Mouse (Mus musculus) neural tube, embryonic 14.5 days (tissue): ENCODE data around the gene Il11ra1. TPM values are rescaled to one million over a fixed set of nuclear protein-coding genes. Genes with fewer than 3 reads are reported as not detected.

Experiments
- ATAC-seq: fragments of 200-750 bp; cut with Nextera tagmentation; 2 replicates; pipeline ENCODE4 v1.8.0; 2017; ENCODE audit warnings: low read depth, mild to moderate bottlenecking, moderate TSS enrichment, moderate library complexity
- H3K27ac ChIP-seq: fragments of 300-500 bp; sonication (generic); 2 replicates; pipeline ENCODE4 v1.5.1; 2014; ENCODE audit warnings: low read depth, mild to moderate bottlenecking, control low read depth, low read length, moderate library complexity, mixed read lengths
- H3K27me3 ChIP-seq: fragments of 300-500 bp; sonication (generic); 2 replicates; pipeline ENCODE4 v1.6.1; 2014; ENCODE audit warnings: low read length; ENCODE audit not compliant: control insufficient read depth, insufficient read depth
- H3K36me3 ChIP-seq: fragments of 300-500 bp; sonication (generic); 2 replicates; pipeline ENCODE4 v1.6.1; 2014; ENCODE audit warnings: low read length, mixed read lengths; ENCODE audit not compliant: control insufficient read depth, insufficient read depth
- H3K4me1 ChIP-seq: fragments of 300-500 bp; sonication (generic); 2 replicates; pipeline ENCODE4 v1.6.1; 2014; ENCODE audit warnings: low read length; ENCODE audit not compliant: control insufficient read depth, insufficient read depth
- H3K4me2 ChIP-seq: fragments of 300-500 bp; sonication (generic); 2 replicates; pipeline ENCODE4 v1.6.1; 2014; ENCODE audit warnings: mild to moderate bottlenecking, low read depth, low read length, control low read depth
- H3K4me3 ChIP-seq: fragments of 300-500 bp; sonication (generic); 2 replicates; pipeline ENCODE4 v1.5.1; 2014; ENCODE audit warnings: low read depth, low read length, control low read depth, mixed read lengths
- H3K9ac ChIP-seq: fragments of 300-500 bp; sonication (generic); replicated peaks from 2 replicates; pipeline ENCODE4 v1.6.1; 2014; ENCODE audit warnings: low read depth, mild to moderate bottlenecking, control low read depth, low read length, mixed read lengths
- H3K9me3 ChIP-seq: fragments of 300-500 bp; sonication (generic); 2 replicates; pipeline ENCODE4 v1.6.1; 2016; ENCODE audit warnings: low read length; ENCODE audit not compliant: control insufficient read depth
- WGBS: fragments of 180-500 bp; shearing (Covaris S2); extraction: QIAGEN DNeasy Blood & Tissue Kit; methylation state at CpG from one replicate; pipeline ENCODE4 v1.1.7; 2014; 5-methylcytosine and 5-hydroxymethylcytosine counted together
- polyA plus RNA-seq: library from polyadenylated mRNA; unstranded; fragments of >200 nt; fragmentation: Nextera tagmentation; extraction: Ambion mirVana; gene quantifications from 2 replicates; pipeline ENCODE4 v1.2.1, GENCODE M21; 2014

Gene Il11ra1
- polyA plus RNA-seq, 1 experiment from 2014 or later, result 26.2 TPM

GRCm38 (mm10) chr4:41710229-41710628 lies 10.4 kb downstream of the Il11ra1 start:
- Histone ChIP-seq H3K4me3 (no peak overlapping the region), H3K4me1 (peaks cover 38% of the 10 kb centered on the region), H3K27me3 (no peaks in the 10 kb centered on the region), H3K4me2 (no peak overlapping the region), H3K27ac (no peak overlapping the region), H3K36me3 (no peaks in the 10 kb centered on the region), H3K9ac (no peak overlapping the region), H3K9me3 (no peaks in the 10 kb centered on the region)
- WGBS, result 78% methylated on average over 4 of the region's 4 CpGs
- no peak for ATAC-seq

GRCm38 (mm10) chr4:41711705-41712375 lies 12.1 kb downstream of the Il11ra1 start:
- H3K4me2 ChIP-seq, result peak overlapping the region; percentile 97
- no peak for ATAC-seq
- no peak overlapping the region for H3K27ac ChIP-seq
- H3K27me3 ChIP-seq, result no peaks in the 10 kb centered on the region
- H3K9ac ChIP-seq, result peak overlapping the region; percentile 73; the same call in 1 of the 2 replicates
- H3K36me3 ChIP-seq, result peaks cover 6% of the 10 kb centered on the region; the same call in 1 of the 2 replicates
- no peaks in the 10 kb centered on the region for H3K9me3 ChIP-seq
- H3K4me3 ChIP-seq, result peak overlapping the region; percentile 63
- 78% methylated on average over 16 of the region's 16 CpGs for WGBS
- peaks cover 34% of the 10 kb centered on the region for H3K4me1 ChIP-seq

GRCm38 (mm10) chr4:41712421-41713196 lies 12.8 kb downstream of the Il11ra1 start:
- 50% methylated on average over 31 of the region's 31 CpGs for WGBS
- Histone ChIP-seq H3K27ac (peak overlapping the region; percentile 75), H3K9me3 (no peaks in the 10 kb centered on the region), H3K4me1 (peaks cover 29% of the 10 kb centered on the region), H3K27me3 (no peaks in the 10 kb centered on the region), H3K36me3 (peaks cover 7% of the 10 kb centered on the region; the same call in 1 of the 2 replicates), H3K4me2 (peak overlapping the region; percentile 97), H3K9ac (peak overlapping the region; percentile 73), H3K4me3 (peak overlapping the region; percentile 63)
- ATAC-seq, result no peak

GRCm38 (mm10) chr4:41713197-41714067 lies 13.6 kb downstream of the Il11ra1 start, which contains the start of gene Rpp25l:
Gene Rpp25l (minus strand): TSS chr4:41713534.
- Histone ChIP-seq H3K4me2 (peak within 1 kb of the TSS; percentile 97), H3K9me3 (no peaks in the 10 kb centered on the region), H3K9ac (peak within 1 kb of the TSS; percentile 73), H3K27me3 (no peaks in the 10 kb centered on the region), H3K4me3 (peak within 1 kb of the TSS; percentile 63), H3K4me1 (peaks cover 29% of the 10 kb centered on the region), H3K36me3 (peaks cover 14% of the 10 kb centered on the region), H3K27ac (peak within 1 kb of the TSS; percentile 75)
- under 1% methylated on average over 60 of the region's 61 CpGs for WGBS
- ATAC-seq, result peak; percentile 71

- Histone ChIP-seq H3K9ac (no peak overlapping the region), H3K27me3 (no peaks in the 10 kb centered on the region), H3K27ac (peak overlapping the region; percentile 10; the same call in 1 of the 2 replicates), H3K36me3 (peaks cover 22% of the 10 kb centered on the region), H3K9me3 (no peaks in the 10 kb centered on the region), H3K4me2 (peak overlapping the region; percentile 97; the same call in 1 of the 2 replicates), H3K4me1 (peaks cover 29% of the 10 kb centered on the region), H3K4me3 (no peak overlapping the region; the same call in 1 of the 2 replicates)
- WGBS, result 15% methylated on average over 8 of the region's 8 CpGs
- ATAC-seq, result no peak
Observed at GRCm38 (mm10) chr4:41714276-41714675, 14.5 kb downstream of the Il11ra1 start.

GRCm38 (mm10) chr4:41715082-41715481 lies 15.3 kb downstream of the Il11ra1 start:
- Histone ChIP-seq H3K4me3 (no peak overlapping the region), H3K27me3 (no peaks in the 10 kb centered on the region), H3K4me1 (peaks cover 29% of the 10 kb centered on the region), H3K4me2 (no peak overlapping the region), H3K9ac (no peak overlapping the region), H3K36me3 (peaks cover 27% of the 10 kb centered on the region), H3K9me3 (no peaks in the 10 kb centered on the region), H3K27ac (no peak overlapping the region)
- WGBS, result 80% methylated on average over 8 of the region's 8 CpGs
- no peak for ATAC-seq

- no peak overlapping the region for H3K4me2 ChIP-seq
- H3K9me3 ChIP-seq, result no peaks in the 10 kb centered on the region
- no peak overlapping the region for H3K4me3 ChIP-seq
- 84% methylated on average over 5 of the region's 5 CpGs for WGBS
- no peaks in the 10 kb centered on the region for H3K27me3 ChIP-seq
- ATAC-seq, result no peak
- H3K4me1 ChIP-seq, result peaks cover 29% of the 10 kb centered on the region
- H3K36me3 ChIP-seq, result peaks cover 32% of the 10 kb centered on the region
- no peak overlapping the region for H3K9ac ChIP-seq
- no peak overlapping the region for H3K27ac ChIP-seq
Observed at GRCm38 (mm10) chr4:41715596-41715995, 15.8 kb downstream of the Il11ra1 start.

- ATAC-seq, result no peak
- H3K9me3 ChIP-seq, result no peaks in the 10 kb centered on the region
- no peaks in the 10 kb centered on the region for H3K27me3 ChIP-seq
- H3K4me3 ChIP-seq, result no peak overlapping the region
- WGBS, result 76% methylated on average over 6 of the region's 6 CpGs
- H3K4me1 ChIP-seq, result peaks cover 27% of the 10 kb centered on the region
- H3K4me2 ChIP-seq, result no peak overlapping the region
- H3K9ac ChIP-seq, result no peak overlapping the region
- H3K27ac ChIP-seq, result peak overlapping the region; percentile 17; the same call in 1 of the 2 replicates
- peaks cover 33% of the 10 kb centered on the region for H3K36me3 ChIP-seq
Observed at GRCm38 (mm10) chr4:41716834-41717233, 17.0 kb downstream of the Il11ra1 start.
